11 mouse cellular contexts compared by ENCODE assay signal in genomic region chr4:149182755-149183154, GRCm38 (mm10). TPM values are rescaled to one million over a fixed set of nuclear protein-coding genes. Genes with fewer than 3 reads are reported as not detected.
DNase-seq lines count a peak whose midpoint lies in the region; ATAC-seq lines count a peak whose summit lies in the region.
"Had no signal": no experiment of that assay in that cellular context is flagged by ENCODE, and none has a peak within 500 bp of the region (broad histone marks: within the 10 kb centered on the region; RNA-seq: fewer than 3 reads in every experiment).

No protein-coding gene starts in this region.

- DNase-seq in CD4-positive, CD25-positive, alpha-beta regulatory T cell, adult 2 months (ENCODE audit: low read depth, low spot score) = peak; percentile 72
- peak; percentile 11 to 53 for DNase-seq in kidney, postnatal 36 days
- no peak for DNase-seq in kidney, adult 9 months
- DNase-seq in NIH3T3 (ENCODE audit: low read depth) = peak; percentile 48
- DNase-seq in layer of hippocampus, adult 9-11 months = no peak

- no peak for ATAC-seq in CD4-positive, CD25-positive, alpha-beta regulatory T cell, adult 4 months
- ATAC-seq in megakaryocyte progenitor cell, adult 5-6 weeks (replicated peaks; ENCODE audit: poor library complexity) = 0 out of 2 replicates have a peak, but pooled peaks have one; percentile 18
- ATAC-seq in erythroblast, adult 5-6 weeks (replicated peaks; ENCODE audit: low FRiP score, poor library complexity, severe bottlenecking) = no peak

RNA-seq across cellular contexts. Expression of gene Pgd, which starts 16.2 kb away (rescaled TPM):
- 10 to 100 TPM; 41.3 to 86.4 TPM for polyA plus RNA-seq in CD4-positive, CD25-positive, alpha-beta regulatory T cell, adult 4 months (2017; shearing (Covaris generic))
- total RNA-seq in megakaryocyte progenitor cell, adult 5-6 weeks (2015) = 128 and 132 TPM in 2 replicates
- 115 and 133 TPM in 2 replicates for total RNA-seq in megakaryocyte progenitor cell, adult 5-6 weeks (2017)
- 37.7 and 62.5 TPM in 2 replicates for total RNA-seq in erythroblast, adult 5-6 weeks (2015; ENCODE audit: low replicate concordance)
- total RNA-seq in erythroblast, adult 5-6 weeks (2017; ENCODE audit: low replicate concordance) = 29.4 and 32.2 TPM in 2 replicates

RNA-seq across cellular contexts. Expression of gene Cenps, which starts 45.3 kb away (rescaled TPM):
- 1 to 10 TPM; 6.8 to 8.5 TPM for polyA plus RNA-seq in CD4-positive, CD25-positive, alpha-beta regulatory T cell, adult 4 months (2017; shearing (Covaris generic))
- 19.3 and 23.2 TPM in 2 replicates for total RNA-seq in megakaryocyte progenitor cell, adult 5-6 weeks (2015)
- 26.0 and 35.2 TPM in 2 replicates for total RNA-seq in megakaryocyte progenitor cell, adult 5-6 weeks (2017)
- 2.7 and 3.3 TPM in 2 replicates for total RNA-seq in erythroblast, adult 5-6 weeks (2015; ENCODE audit: low replicate concordance)
- total RNA-seq in erythroblast, adult 5-6 weeks (2017; ENCODE audit: low replicate concordance) = 4.7 and 7.1 TPM in 2 replicates

RNA-seq across cellular contexts. Expression of gene Cort, which starts 56.2 kb away (rescaled TPM):
- not detected for polyA plus RNA-seq in CD4-positive, CD25-positive, alpha-beta regulatory T cell, adult 4 months (2017; shearing (Covaris generic))
- total RNA-seq in megakaryocyte progenitor cell, adult 5-6 weeks (2015) = 0.72 TPM in 1 of 2 replicates, not detected in the other
- 1.4 TPM in 1 of 2 replicates, not detected in the other for total RNA-seq in megakaryocyte progenitor cell, adult 5-6 weeks (2017)
- total RNA-seq in erythroblast, adult 5-6 weeks (2015; ENCODE audit: low replicate concordance) = not detected in 2 replicates
- total RNA-seq in erythroblast, adult 5-6 weeks (2017; ENCODE audit: low replicate concordance) = not detected in 2 replicates
- total RNA-seq: heart, postnatal 36 days; megakaryocyte-erythroid progenitor cell, adult 5-6 weeks had no signal
- polyA plus RNA-seq: testis, adult 2 months had no signal

Comparison
In these comparisons a context has a peak if more than half of its experiments do, and no peak if none do; other contexts are left out.
1. DNase-seq: peak in CD4-positive, CD25-positive, alpha-beta regulatory T cell, adult 2 months (single experiment), kidney, postnatal 36 days (2 of 2) and NIH3T3 (single experiment); none in kidney, adult 9 months (single experiment) and layer of hippocampus, adult 9-11 months (single experiment).